In genomic region chr1:51875462-51876225, GRCm38 (mm10) we compare ENCODE assay signal across 17 mouse cellular contexts. TPM values are rescaled to one million over a fixed set of nuclear protein-coding genes. Genes with fewer than 3 reads are reported as not detected.
DNase-seq lines count a peak whose midpoint lies in the region; ATAC-seq and TF ChIP-seq lines count a peak whose summit lies in the region.
"Had no signal": no experiment of that assay in that cellular context is flagged by ENCODE, and none has a peak within 500 bp of the region (broad histone marks: within the 10 kb centered on the region; RNA-seq: fewer than 3 reads in every experiment).

No protein-coding gene starts in this region.

- TF ChIP-seq POLR2A in limb, embryonic 14.5 days (IDR thresholded peaks at IDR 0.05; ENCODE audit: borderline replicate concordance, extremely low read depth, insufficient read depth, insufficient read length) = no peak

- WGBS in limb, embryonic 14.5 days = 65% methylated on average over 15 of the region's 15 CpGs
- WGBS in intestine, postnatal 0 days = 87% methylated on average over 15 of the region's 15 CpGs

- H3K27me3 ChIP-seq in limb, embryonic 14.5 days (ENCODE audit: control insufficient read depth, insufficient read depth, low read length) = no peaks in the 10 kb centered on the region
- no peaks in the 10 kb centered on the region for H3K27me3 ChIP-seq in intestine, postnatal 0 days (replicated peaks; ENCODE audit: control insufficient read depth, insufficient read depth, low read length)
- H3K27me3 ChIP-seq: limb, embryonic 12.5 days; Patski had no signal

- H3K4me3 ChIP-seq in limb, embryonic 14.5 days (replicated peaks; ENCODE audit: low read length) = no peak overlapping the region
- no peak overlapping the region for H3K4me3 ChIP-seq in intestine, postnatal 0 days (ENCODE audit: low read depth, low read length)
- H3K4me3 ChIP-seq: heart, embryonic 10.5 days; limb, embryonic 12.5 days; midbrain, embryonic 10.5 days had no signal

- no peaks in the 10 kb centered on the region for H3K9me3 ChIP-seq in limb, embryonic 14.5 days (ENCODE audit: control insufficient read depth, low read length)
- no peaks in the 10 kb centered on the region for H3K9me3 ChIP-seq in intestine, postnatal 0 days (ENCODE audit: control insufficient read depth)
- H3K9me3 ChIP-seq: heart, embryonic 10.5 days; limb, embryonic 12.5 days; midbrain, embryonic 10.5 days had no signal

- no peak for TF ChIP-seq CTCF in intestine, postnatal 0 days (IDR thresholded peaks at IDR 0.05; ENCODE audit: low read depth)

- H3K9ac ChIP-seq in limb, embryonic 14.5 days (ENCODE audit: low read depth, low read length, severe bottlenecking) = no peak overlapping the region
- no peak overlapping the region for H3K9ac ChIP-seq in intestine, postnatal 0 days (ENCODE audit: low read depth, low read length)
- H3K9ac ChIP-seq: limb, embryonic 12.5 days; liver, postnatal 0 days had no signal

- no peaks in the 10 kb centered on the region for H3K36me3 ChIP-seq in limb, embryonic 14.5 days (ENCODE audit: control insufficient read depth, insufficient read depth, low read length)
- H3K36me3 ChIP-seq in intestine, postnatal 0 days (ENCODE audit: control insufficient read depth, insufficient read depth) = no peaks in the 10 kb centered on the region

- H3K4me1 ChIP-seq in limb, embryonic 14.5 days (ENCODE audit: control insufficient read depth, insufficient read depth, low read length) = peaks cover 40% of the 10 kb centered on the region
- H3K4me1 ChIP-seq in intestine, postnatal 0 days (replicated peaks; ENCODE audit: control insufficient read depth, insufficient read depth, low read length) = no peaks in the 10 kb centered on the region

- peak; percentile 58 for ATAC-seq in limb, embryonic 14.5 days (ENCODE audit: low FRiP score, low read depth)
- no peak for ATAC-seq in intestine, postnatal 0 days
- ATAC-seq: forebrain, embryonic 16.5 days; liver, postnatal 0 days; Patski had no signal

- 0 out of 2 replicates have a peak overlapping the region, but pooled peaks have one; percentile 20 for H3K27ac ChIP-seq in limb, embryonic 14.5 days (replicated peaks; ENCODE audit: low read depth, low read length)
- H3K27ac ChIP-seq in intestine, postnatal 0 days (ENCODE audit: low read depth, low read length) = no peak overlapping the region
- H3K27ac ChIP-seq: heart, embryonic 10.5 days; limb, embryonic 12.5 days; midbrain, embryonic 10.5 days had no signal

- no peak overlapping the region for H3K4me2 ChIP-seq in limb, embryonic 14.5 days (replicated peaks; ENCODE audit: low read depth, low read length, severe bottlenecking)
- H3K4me2 ChIP-seq in intestine, postnatal 0 days (replicated peaks; ENCODE audit: low read depth) = no peak overlapping the region
- H3K4me2 ChIP-seq: limb, embryonic 12.5 days had no signal

- DNase-seq in frontal cortex, postnatal 36 days (ENCODE audit: low spot score in 2 of 2) = peak; percentile 22 to 53
- no peak for DNase-seq in frontal cortex, postnatal 14 days (ENCODE audit: low spot score in 2 of 2)
- peak; percentile 30 for DNase-seq in right cerebral cortex, adult 18-20 months
- no peak for DNase-seq in right cerebral cortex, postnatal 14 days
- no peak for DNase-seq in limb, embryonic 14.5 days (ENCODE audit: low spot score)
- DNase-seq in thymus, postnatal 36 days = peak; percentile 19 to 42
- no peak for DNase-seq in cerebellum, postnatal 25 days
- DNase-seq: cerebellum, adult 11 months; gastrocnemius, postnatal 36 days; liver, postnatal 0 days; lung, postnatal 36 days had no signal

RNA-seq across cellular contexts. Expression of gene Myo1b, which starts 40.2 kb away (rescaled TPM):
- polyA plus RNA-seq in limb, embryonic 14.5 days (2012; rRNA removed) = 47.8 and 53.5 TPM in 2 replicates
- 107 and 113 TPM in 2 replicates for polyA plus RNA-seq in limb, embryonic 14.5 days (2014; fragmentation: Nextera tagmentation; extraction: Ambion mirVana)
- polyA plus RNA-seq in intestine, postnatal 0 days (2015; fragmentation: Nextera tagmentation; extraction: Ambion mirVana) = 15.8 and 18.4 TPM in 2 replicates

Comparison
In these comparisons a context has a peak if more than half of its experiments do, and no peak if none do; other contexts are left out.
1. DNase-seq: peak in frontal cortex, postnatal 36 days (2 of 2), right cerebral cortex, adult 18-20 months (single experiment) and thymus, postnatal 36 days (2 of 2); none in frontal cortex, postnatal 14 days (0 of 2), right cerebral cortex, postnatal 14 days (single experiment), limb, embryonic 14.5 days (single experiment) and cerebellum, postnatal 25 days (0 of 2).